Comparison of ENCODE assay signal across 12 mouse cellular contexts in the genomic region with DNA sequence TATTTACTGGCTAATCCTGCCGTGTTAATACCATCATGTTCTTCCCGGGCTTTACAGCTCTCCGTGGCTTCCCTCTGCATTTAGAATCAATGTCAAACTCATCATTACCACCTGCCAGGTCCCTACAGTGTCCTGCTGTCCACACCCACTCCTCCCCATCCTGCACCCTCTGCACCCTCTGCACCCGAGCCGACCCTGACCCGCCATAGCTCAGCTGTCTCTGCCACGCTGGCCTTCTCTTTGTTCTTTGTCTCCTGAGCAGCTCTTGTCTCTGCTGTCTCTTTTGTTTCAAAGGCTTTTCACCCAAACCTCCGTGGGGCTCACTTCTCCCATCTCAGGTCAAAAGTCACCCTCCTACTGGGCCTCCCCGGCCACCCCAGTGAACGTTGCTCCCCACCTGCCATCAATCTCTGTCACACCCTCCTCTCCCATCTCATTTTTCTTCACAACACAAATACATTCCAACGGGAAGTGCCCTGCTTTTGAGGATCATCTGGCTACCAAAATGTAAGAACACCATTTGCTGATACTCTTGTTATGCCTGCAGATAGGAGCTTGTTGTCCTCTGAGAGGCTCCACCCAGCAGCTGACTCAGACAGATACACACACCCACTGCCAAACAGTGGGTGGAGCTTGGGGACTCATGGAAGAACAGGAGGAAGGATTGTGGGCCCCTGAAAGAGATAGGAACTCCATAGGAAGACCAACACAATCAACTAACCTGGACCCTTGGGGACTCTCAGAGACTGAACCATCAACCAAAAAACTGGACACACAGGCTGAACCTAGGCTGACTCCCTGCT.
A peak's percentile ranks its signal among the peaks of the same experiment; 100 is the strongest.
DNase-seq lines count a peak whose midpoint lies in the region; ATAC-seq lines count a peak whose summit lies in the region.
"Had no signal": no experiment of that assay in that cellular context is flagged by ENCODE, and none has a peak within 500 bp of the region (broad histone marks: within the 10 kb centered on the region; RNA-seq: fewer than 3 reads in every experiment).

No protein-coding gene starts in this region.

- H3K27ac ChIP-seq in heart, embryonic 13.5 days (replicated peaks) = peak overlapping the region; percentile 48; the same call in 1 of the 2 replicates
- H3K27ac ChIP-seq in hindbrain, embryonic 10.5 days = peak overlapping the region; percentile 88
- H3K27ac ChIP-seq in midbrain, embryonic 12.5 days (replicated peaks) = peak overlapping the region; percentile 76
- H3K27ac ChIP-seq: heart, embryonic 15.5 days; kidney, postnatal 0 days; stomach, embryonic 15.5 days had no signal

- H3K9ac ChIP-seq in heart, embryonic 13.5 days = peak overlapping the region; percentile 16; the same call in 1 of the 2 replicates
- H3K9ac ChIP-seq in midbrain, embryonic 12.5 days (replicated peaks) = 0 out of 2 replicates have a peak overlapping the region, but pooled peaks have one; percentile 6
- H3K9ac ChIP-seq: heart, embryonic 15.5 days; stomach, embryonic 15.5 days had no signal

- H3K4me3 ChIP-seq in heart, embryonic 13.5 days = no peak overlapping the region
- peak overlapping the region; percentile 2; the same call in 1 of the 2 replicates for H3K4me3 ChIP-seq in hindbrain, embryonic 10.5 days
- H3K4me3 ChIP-seq in midbrain, embryonic 12.5 days = no peak overlapping the region
- H3K4me3 ChIP-seq: heart, embryonic 15.5 days; stomach, embryonic 15.5 days had no signal

- peaks cover 41% of the 10 kb centered on the region for H3K4me1 ChIP-seq in heart, embryonic 13.5 days
- peaks cover 80% of the 10 kb centered on the region for H3K4me1 ChIP-seq in hindbrain, embryonic 10.5 days (replicated peaks)
- H3K4me1 ChIP-seq in midbrain, embryonic 12.5 days = peaks cover 58% of the 10 kb centered on the region
- H3K4me1 ChIP-seq: stomach, embryonic 15.5 days had no signal

- intact Hi-C loops in heart, postnatal 36 days (cut with DNase I) = no loop called here

- H3K36me3 ChIP-seq in heart, embryonic 13.5 days = no peaks in the 10 kb centered on the region
- no peaks in the 10 kb centered on the region for H3K36me3 ChIP-seq in hindbrain, embryonic 10.5 days
- H3K36me3 ChIP-seq in midbrain, embryonic 12.5 days = no peaks in the 10 kb centered on the region
- H3K36me3 ChIP-seq: heart, embryonic 15.5 days; stomach, embryonic 15.5 days had no signal

- no peak for DNase-seq in heart, postnatal 36 days
- DNase-seq in brain, adult 2 months (ENCODE audit: low read depth, low spot score) = peak; percentile 33
- peak; percentile 69 for DNase-seq in hindbrain, embryonic 10.5 days (ENCODE audit: low spot score)
- no peak for DNase-seq in gastrocnemius, adult 18-20 months (ENCODE audit: low spot score)
- no peak for DNase-seq in spleen, adult 12 weeks (ENCODE audit: low spot score)

- peak overlapping the region; percentile 37 for H3K4me2 ChIP-seq in heart, embryonic 13.5 days
- H3K4me2 ChIP-seq in midbrain, embryonic 12.5 days (replicated peaks) = peak overlapping the region; percentile 25
- H3K4me2 ChIP-seq: heart, embryonic 15.5 days; stomach, embryonic 15.5 days had no signal

- 28% methylated on average over 11 of the region's 11 CpGs for WGBS in heart, embryonic 13.5 days
- 15% methylated on average over 11 of the region's 11 CpGs for WGBS in hindbrain, embryonic 10.5 days
- WGBS in midbrain, embryonic 12.5 days = 6% methylated on average over 11 of the region's 11 CpGs

- no peaks in the 10 kb centered on the region for H3K27me3 ChIP-seq in heart, embryonic 13.5 days (replicated peaks)
- H3K27me3 ChIP-seq in hindbrain, embryonic 10.5 days (ENCODE audit: insufficient read depth, poor library complexity, severe bottlenecking) = no peaks in the 10 kb centered on the region
- H3K27me3 ChIP-seq in midbrain, embryonic 12.5 days = no peaks in the 10 kb centered on the region
- H3K27me3 ChIP-seq: heart, embryonic 15.5 days; stomach, embryonic 15.5 days had no signal

- no peak for ATAC-seq in heart, embryonic 13.5 days (ENCODE audit: extremely low read depth, insufficient number of reproducible peaks, low FRiP score, low TSS enrichment)
- no peak for ATAC-seq in midbrain, embryonic 12.5 days (ENCODE audit: low FRiP score, low read depth)
- no peak for ATAC-seq in granulocyte monocyte progenitor cell, adult 5-6 weeks (replicated peaks; ENCODE audit: poor library complexity, severe bottlenecking)
- ATAC-seq: lung, postnatal 0 days had no signal

- H3K9me3 ChIP-seq in heart, embryonic 13.5 days = no peaks in the 10 kb centered on the region
- H3K9me3 ChIP-seq in hindbrain, embryonic 10.5 days = no peaks in the 10 kb centered on the region
- no peaks in the 10 kb centered on the region for H3K9me3 ChIP-seq in midbrain, embryonic 12.5 days
- H3K9me3 ChIP-seq: heart, embryonic 15.5 days; stomach, embryonic 15.5 days had no signal

Comparison
In these comparisons a context has a peak if more than half of its experiments do, and no peak if none do; other contexts are left out.
1. DNase-seq: peak in brain, adult 2 months (single experiment) and hindbrain, embryonic 10.5 days (single experiment); none in heart, postnatal 36 days (0 of 2), gastrocnemius, adult 18-20 months (single experiment) and spleen, adult 12 weeks (single experiment).
2. Peak in every context shown above with its lines, with median percentiles within 50 percentile points of each other: H3K27ac ChIP-seq.